Mouse (Mus musculus) midbrain, embryonic 10.5 days (tissue): ENCODE results near the gene Gtpbp6. TPM values are rescaled to one million over a fixed set of nuclear protein-coding genes. Genes with fewer than 3 reads are reported as not detected.
"Not testable (repeated sequence)": the region's sequence is repeated elsewhere in the genome, so short reads cannot be mapped to it uniquely, and the experiment has no call there.

Experiments used
- DNase-seq: peaks from one replicate; pipeline ENCODE4 v3.0.0-alpha.2; 2017; ENCODE audit warnings: low spot score
- H3K27ac ChIP-seq: fragments of 300-500 bp; sonication (generic); replicated peaks from 2 replicates; pipeline ENCODE4 v1.5.1; 2016; ENCODE audit warnings: mild to moderate bottlenecking
- H3K27me3 ChIP-seq: fragments of 300-500 bp; sonication (generic); 2 replicates; pipeline ENCODE4 v1.6.1; 2016; ENCODE audit warnings: low read depth, mild to moderate bottlenecking; ENCODE audit not compliant: poor library complexity, severe bottlenecking
- H3K36me3 ChIP-seq: fragments of 300-500 bp; sonication (generic); 2 replicates; pipeline ENCODE4 v1.6.1; 2016; ENCODE audit warnings: mild to moderate bottlenecking, moderate library complexity
- H3K4me1 ChIP-seq: fragments of 300-500 bp; sonication (generic); 2 replicates; pipeline ENCODE4 v1.6.1; 2016
- H3K4me3 ChIP-seq: fragments of 300-500 bp; sonication (generic); 2 replicates; pipeline ENCODE4 v1.5.1; 2016; ENCODE audit warnings: mild to moderate bottlenecking, moderate library complexity
- H3K9me3 ChIP-seq: fragments of 300-500 bp; sonication (generic); replicated peaks from 2 replicates; pipeline ENCODE4 v1.6.1; 2016; ENCODE audit warnings: mild to moderate bottlenecking
- WGBS: fragments of 180-500 bp; shearing (Covaris S2); methylation state at CpG from one replicate; pipeline ENCODE4 v1.1.7; 2016; 5-methylcytosine and 5-hydroxymethylcytosine counted together
- polyA plus RNA-seq: library from polyadenylated mRNA; unstranded; fragments of >200 nt; fragmentation: Nextera tagmentation; extraction: Ambion mirVana; gene quantifications from 2 replicates; pipeline ENCODE4 v1.2.1, GENCODE M21; 2016

Gene Gtpbp6
- polyA plus RNA-seq: 30.0 and 36.2 TPM in 2 replicates

DNA sequence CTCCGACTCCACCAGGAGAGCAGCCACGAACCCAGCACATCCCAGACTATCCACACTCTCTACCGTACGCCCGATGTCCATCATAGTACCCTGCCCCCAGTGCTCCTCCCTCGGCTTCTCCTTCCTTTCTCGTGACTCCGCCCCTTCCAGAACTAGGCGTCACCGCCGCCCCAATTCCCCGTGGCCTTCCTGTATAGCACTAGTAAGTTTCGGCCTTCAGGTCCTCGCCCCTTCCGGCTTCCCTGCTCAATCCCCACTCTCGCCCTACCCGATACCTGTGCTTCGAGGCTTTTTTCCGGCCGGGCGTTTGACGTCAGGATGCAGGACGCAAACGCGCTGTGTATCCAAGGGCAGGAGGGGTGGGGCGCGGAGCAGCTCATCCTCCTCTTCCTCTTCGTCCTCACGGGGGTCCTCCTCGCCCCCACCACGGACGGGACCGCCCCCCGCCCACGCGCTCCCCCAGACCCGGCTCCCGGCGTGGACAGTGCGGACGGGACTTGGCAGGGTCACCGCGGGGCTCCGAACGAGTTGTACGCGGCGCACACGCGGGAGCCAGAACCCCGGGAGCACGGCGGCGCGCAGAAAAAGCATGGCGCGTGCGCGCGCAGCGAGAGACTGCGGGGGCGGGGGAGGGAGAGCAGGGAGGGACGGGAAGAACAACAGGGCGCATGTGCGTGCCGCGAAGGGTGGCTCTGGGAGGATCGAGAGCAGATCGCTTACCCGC, at the start of gene Gtpbp6:
Gtpbp6 (minus strand) TSS at position 617 of the 724 bp plus-strand sequence.
- peaks cover 22% of the 10 kb centered on the region for H3K4me1 ChIP-seq
- no peaks in the 10 kb centered on the region for H3K27me3 ChIP-seq
- H3K4me3 ChIP-seq: peak within 1 kb of the TSS; percentile 92
- H3K36me3 ChIP-seq: peaks cover 53% of the 10 kb centered on the region
- peak within 1 kb of the TSS; percentile 97 for H3K27ac ChIP-seq
- under 1% methylated on average over 71 of the region's 71 CpGs for WGBS
- no peaks in the 10 kb centered on the region; the same call in 1 of the 2 replicates for H3K9me3 ChIP-seq
- DNase-seq: peak; percentile 96

DNA sequence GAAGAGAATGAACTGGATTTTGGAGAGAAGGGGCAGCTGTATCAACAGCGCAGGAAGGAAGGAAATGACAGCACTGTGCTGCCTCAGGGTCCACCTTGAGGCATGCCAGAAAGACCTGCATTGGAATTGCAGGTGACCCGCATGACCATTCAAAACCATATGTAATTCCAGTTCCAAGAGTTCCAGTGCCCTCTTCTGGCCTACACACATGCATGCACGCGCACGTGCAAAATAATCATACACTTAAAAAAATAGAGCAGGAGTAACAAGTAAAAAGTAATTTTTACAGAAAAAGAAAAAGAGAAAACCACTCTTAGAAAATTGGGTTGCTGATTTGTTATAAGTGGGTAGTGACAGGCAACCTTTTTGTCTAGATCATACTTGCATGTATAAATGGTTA, 35.0 kb upstream of the Gtpbp6 start:
- H3K27ac ChIP-seq: no peak overlapping the region
- no peaks in the 10 kb centered on the region for H3K4me1 ChIP-seq
- 91% methylated on average over 5 of the region's 5 CpGs for WGBS
- H3K27me3 ChIP-seq: no peaks in the 10 kb centered on the region
- no peak for DNase-seq
- H3K9me3 ChIP-seq: no peaks in the 10 kb centered on the region
- no peak overlapping the region for H3K4me3 ChIP-seq
- H3K36me3 ChIP-seq: peaks cover 82% of the 10 kb centered on the region

DNA sequence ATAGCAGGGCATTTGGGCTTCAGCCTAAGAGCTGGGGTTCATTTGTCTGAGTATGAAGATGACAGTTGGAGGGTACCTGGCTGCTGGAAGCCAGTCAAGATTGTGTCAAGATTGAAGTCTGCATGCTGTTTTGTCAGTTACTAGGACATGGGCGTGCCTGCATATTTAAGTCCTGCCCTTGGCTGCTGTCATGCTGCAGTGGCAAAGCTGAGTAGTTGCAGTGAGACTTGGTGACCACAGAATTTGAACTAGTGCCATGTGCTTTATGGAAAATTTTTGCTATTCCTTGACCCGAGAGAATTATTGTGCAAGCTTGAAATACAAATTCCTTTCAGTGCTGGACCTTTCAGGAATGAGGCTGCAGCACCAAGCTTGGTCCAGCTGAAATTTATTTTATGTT, 34.3 kb upstream of the Gtpbp6 start:
- no peak for DNase-seq
- WGBS: 93% methylated on average over 2 of the region's 2 CpGs
- Histone ChIP-seq H3K27me3 (no peaks in the 10 kb centered on the region), H3K4me3 (no peak overlapping the region), H3K36me3 (peaks cover 79% of the 10 kb centered on the region), H3K4me1 (no peaks in the 10 kb centered on the region), H3K9me3 (no peaks in the 10 kb centered on the region), H3K27ac (no peak overlapping the region)

DNA sequence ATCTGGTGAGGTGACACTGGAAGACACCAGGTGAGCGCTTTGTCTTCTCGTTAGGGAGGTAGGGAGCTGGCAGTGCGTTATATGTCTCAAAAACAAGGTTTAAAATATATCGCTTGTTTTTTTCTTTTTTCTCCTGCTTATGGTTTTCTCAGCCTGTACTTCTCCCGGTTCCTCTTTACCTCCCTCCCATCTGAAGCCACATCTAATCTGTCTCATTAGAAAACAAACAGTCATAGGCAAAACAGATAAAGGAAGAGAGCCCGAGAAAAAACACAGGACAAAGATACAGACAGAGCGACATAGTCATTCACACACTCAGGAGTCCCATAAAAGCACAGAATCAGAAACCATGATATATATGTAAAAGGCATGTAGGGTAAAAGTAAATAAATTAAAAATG, 32.4 kb upstream of the Gtpbp6 start:
- Histone ChIP-seq H3K9me3 (no peaks in the 10 kb centered on the region), H3K27ac (no peak overlapping the region), H3K4me3 (no peak overlapping the region), H3K4me1 (peaks cover 7% of the 10 kb centered on the region), H3K27me3 (no peaks in the 10 kb centered on the region), H3K36me3 (peaks cover 60% of the 10 kb centered on the region)
- WGBS: 96% methylated on average over 7 of the region's 7 CpGs
- no peak for DNase-seq

DNA sequence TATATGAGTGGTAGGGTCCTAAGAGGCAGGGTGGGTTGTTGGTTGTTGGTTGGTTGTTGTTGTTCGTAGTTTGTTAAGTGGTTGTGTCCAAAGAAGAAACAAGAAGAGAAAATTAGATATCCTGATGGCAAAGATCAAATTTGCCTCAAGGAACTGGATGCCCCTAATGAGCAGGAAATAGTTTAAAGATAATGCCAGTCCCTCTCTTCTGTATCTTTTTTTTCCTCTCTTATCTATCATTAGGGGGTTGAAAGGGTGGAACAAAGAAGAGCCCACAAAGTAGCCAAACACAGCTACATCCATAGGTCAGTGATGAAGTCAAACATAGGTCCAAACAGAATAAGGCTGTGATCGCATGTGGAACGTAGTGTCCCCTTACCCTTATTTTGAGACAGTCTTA, 31.3 kb upstream of the Gtpbp6 start:
- no peak for DNase-seq
- Histone ChIP-seq H3K27ac (no peak overlapping the region), H3K4me1 (peaks cover 7% of the 10 kb centered on the region), H3K9me3 (no peaks in the 10 kb centered on the region), H3K27me3 (no peaks in the 10 kb centered on the region), H3K4me3 (no peak overlapping the region), H3K36me3 (peaks cover 49% of the 10 kb centered on the region)
- 97% methylated on average over 3 of the region's 3 CpGs for WGBS

DNA sequence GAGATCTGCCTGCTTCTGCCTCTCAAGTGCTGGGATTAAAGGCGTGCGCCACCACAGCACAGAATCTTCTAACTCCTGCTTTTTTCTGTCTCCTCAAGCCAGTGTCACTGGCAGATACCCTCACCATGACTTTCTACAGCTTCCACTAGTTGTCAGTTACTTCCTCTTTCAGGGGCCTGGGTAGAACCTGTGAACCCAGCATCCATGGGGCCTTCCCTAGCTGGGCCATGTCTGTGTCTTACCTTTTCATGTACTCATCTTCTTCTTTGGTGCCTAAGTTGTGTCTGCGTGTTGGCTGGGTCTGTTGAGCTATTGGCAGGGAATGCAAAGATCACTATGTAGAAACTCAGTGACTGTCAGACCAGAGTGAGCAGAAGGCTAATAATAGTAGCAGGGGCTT, 29.8 kb upstream of the Gtpbp6 start:
- 93% methylated on average over 3 of the region's 3 CpGs for WGBS
- H3K36me3 ChIP-seq: peaks cover 35% of the 10 kb centered on the region

DNA sequence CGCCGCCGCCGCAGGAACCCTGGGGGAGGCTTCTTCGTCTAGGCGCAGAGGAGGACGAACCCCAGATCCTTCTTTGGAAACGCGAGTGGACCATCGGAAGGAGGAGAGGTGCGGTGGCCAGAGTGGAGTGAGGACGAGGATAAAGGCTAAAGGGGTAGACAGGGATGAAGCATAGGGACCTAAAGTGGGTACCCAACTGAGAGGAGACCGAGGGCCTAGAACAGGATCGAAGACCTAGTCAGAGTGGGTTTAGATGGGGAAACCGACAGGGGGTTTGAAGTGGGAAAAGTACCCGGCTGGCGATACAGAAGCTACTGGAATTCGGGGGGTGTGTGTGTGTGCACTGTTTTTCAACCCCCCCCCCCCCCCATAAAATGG, 28.1 kb upstream of the Gtpbp6 start:
- 7% methylated on average over 18 of the region's 18 CpGs for WGBS

More for the DNA sequence above, 29.8 kb upstream of the Gtpbp6 start:
- Histone ChIP-seq H3K27me3 (no peaks in the 10 kb centered on the region), H3K9me3 (no peaks in the 10 kb centered on the region; the same call in 1 of the 2 replicates), H3K4me3 (no peak overlapping the region), H3K27ac (no peak overlapping the region), H3K4me1 (peaks cover 7% of the 10 kb centered on the region)
- no peak for DNase-seq

DNA sequence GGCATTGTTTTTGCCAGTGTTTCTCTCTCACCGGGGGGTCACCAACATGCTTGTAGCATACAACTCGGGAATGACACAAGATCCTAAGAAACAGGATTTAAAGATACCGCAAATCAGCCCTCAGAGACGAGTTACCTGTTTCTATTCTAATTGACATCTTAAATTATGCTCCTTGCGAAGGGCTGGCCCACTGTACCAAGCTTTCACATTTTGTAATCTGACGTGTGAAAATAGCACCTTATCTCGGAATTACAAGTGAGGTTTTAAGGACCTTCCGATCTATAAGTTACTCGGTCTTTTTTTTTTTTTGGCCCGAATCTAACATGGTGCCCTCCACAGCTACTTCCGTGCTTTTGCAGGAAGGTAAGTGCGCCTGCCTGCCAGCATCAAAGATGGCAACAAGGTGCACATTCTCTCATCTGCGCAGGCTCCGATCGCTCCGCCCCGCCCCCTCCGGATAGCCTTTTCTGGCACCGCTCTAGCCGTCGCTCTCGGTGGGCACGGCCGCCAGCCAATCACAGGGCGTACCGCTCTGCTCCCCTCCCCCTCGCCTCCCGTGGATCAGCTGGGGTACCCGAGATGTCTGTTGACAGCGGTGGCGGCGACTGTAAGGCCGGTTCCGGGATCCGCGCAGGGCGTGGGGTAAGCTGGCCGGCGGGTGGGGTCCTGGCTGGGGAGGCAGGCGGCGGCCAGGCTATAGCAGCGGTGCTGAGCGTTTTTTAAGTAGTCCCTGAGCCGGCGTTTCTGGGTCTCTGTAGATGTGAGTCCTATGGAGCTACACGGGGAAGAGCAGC, 27.5 kb upstream of the Gtpbp6 start, which contains the start of gene Chfr:
Chfr (plus strand) TSS at position 550 of the 794 bp plus-strand sequence.
- WGBS: 3% methylated on average over 46 of the region's 46 CpGs
- Histone ChIP-seq H3K36me3 (peaks cover 25% of the 10 kb centered on the region), H3K27ac (peak within 1 kb of the TSS; percentile 82), H3K27me3 (no peaks in the 10 kb centered on the region), H3K9me3 (peaks cover 6% of the 10 kb centered on the region; the same call in 1 of the 2 replicates), H3K4me1 (peaks cover 7% of the 10 kb centered on the region), H3K4me3 (peak within 1 kb of the TSS; percentile 70)
- peak; percentile 99 for DNase-seq

More for the DNA sequence above, 28.1 kb upstream of the Gtpbp6 start:
- peaks cover 3% of the 10 kb centered on the region; the same call in 1 of the 2 replicates for H3K9me3 ChIP-seq
- H3K27me3 ChIP-seq: no peaks in the 10 kb centered on the region
- peak overlapping the region; percentile 70 for H3K4me3 ChIP-seq
- H3K4me1 ChIP-seq: peaks cover 7% of the 10 kb centered on the region
- peaks cover 24% of the 10 kb centered on the region for H3K36me3 ChIP-seq
- no peak for DNase-seq
- H3K27ac ChIP-seq: peak overlapping the region; percentile 82

DNA sequence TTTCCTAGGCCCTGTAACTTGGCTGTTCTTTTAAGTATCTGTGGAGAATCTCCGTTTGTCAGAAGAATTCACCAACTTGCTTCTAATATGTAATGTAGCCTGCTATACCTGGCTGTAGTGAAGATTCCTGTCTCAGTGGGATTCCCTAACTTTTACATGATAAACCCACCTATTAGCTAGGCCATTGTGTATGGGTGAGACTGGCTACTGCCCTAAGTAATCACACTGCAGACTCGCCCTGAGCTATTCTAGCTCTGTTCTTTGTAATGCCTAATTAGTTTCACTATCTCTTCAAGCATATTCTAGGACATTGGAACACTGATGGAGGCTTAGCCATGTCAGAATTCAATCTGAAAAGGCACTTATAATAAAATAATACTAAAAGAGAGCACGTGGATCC, 14.4 kb upstream of the Gtpbp6 start:
- H3K9me3 ChIP-seq, DNase-seq, H3K4me1 ChIP-seq, H3K4me3 ChIP-seq, H3K27ac ChIP-seq, H3K27me3 ChIP-seq: not testable (repeated sequence)
- H3K36me3 ChIP-seq: peaks cover 90% of the 10 kb centered on the region
- WGBS: 82% methylated on average over 3 of the region's 3 CpGs

DNA sequence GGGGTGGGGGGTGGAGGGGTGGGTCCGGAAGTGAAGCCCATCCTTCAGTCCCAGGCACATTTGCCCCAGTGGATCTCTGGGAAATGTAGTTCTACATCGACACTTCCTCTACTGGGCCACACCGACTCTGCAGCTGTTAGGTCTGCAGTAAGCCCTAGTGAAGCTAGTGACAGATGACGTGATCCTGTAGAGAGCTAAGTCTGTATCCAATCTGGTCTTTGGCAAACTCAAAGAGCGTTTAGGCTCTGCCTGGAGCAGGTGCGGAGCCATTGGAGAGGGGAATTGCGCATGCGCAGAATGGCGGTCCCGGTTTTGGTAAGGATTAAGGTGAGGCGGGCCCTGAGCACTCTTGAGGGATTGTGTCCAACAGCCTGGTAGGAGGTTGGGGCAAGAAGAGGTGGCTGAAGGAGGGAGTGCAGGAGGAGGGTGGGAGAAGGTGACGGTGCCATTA, 2.0 kb upstream of the Gtpbp6 start, which contains the start of gene Zfp605:
Zfp605 (plus strand) TSS at position 102 of the 451 bp plus-strand sequence.
- no peaks in the 10 kb centered on the region for H3K9me3 ChIP-seq
- peak within 1 kb of the TSS; percentile 90 for H3K27ac ChIP-seq
- no peaks in the 10 kb centered on the region for H3K27me3 ChIP-seq
- H3K4me1 ChIP-seq: peaks cover 22% of the 10 kb centered on the region
- peak within 1 kb of the TSS; percentile 77 for H3K4me3 ChIP-seq
- peak; percentile 86 for DNase-seq
- under 1% methylated on average over 12 of the region's 12 CpGs for WGBS
- peaks cover 51% of the 10 kb centered on the region for H3K36me3 ChIP-seq

DNA sequence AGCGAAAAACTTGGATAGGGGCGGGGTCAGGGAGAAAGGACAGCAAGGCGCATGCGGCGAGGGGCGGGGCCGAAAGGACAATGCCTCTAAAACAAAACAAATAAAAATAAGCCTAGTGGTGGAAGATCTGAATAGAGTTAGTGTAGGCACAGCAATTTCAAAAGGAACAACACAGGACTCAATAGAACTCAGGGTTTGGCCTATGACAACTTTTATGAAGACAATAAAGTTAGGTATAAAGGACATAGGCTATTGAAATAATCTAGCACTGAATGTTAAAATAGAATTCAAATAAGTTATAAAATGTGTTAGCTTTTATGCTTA, 270 bp upstream of the Gtpbp6 start:
- 0% methylated on average over 7 of the region's 7 CpGs for WGBS
- peaks cover 22% of the 10 kb centered on the region for H3K4me1 ChIP-seq
- H3K36me3 ChIP-seq: peaks cover 53% of the 10 kb centered on the region
- no peak for DNase-seq
- H3K9me3 ChIP-seq: no peaks in the 10 kb centered on the region
- H3K27me3 ChIP-seq: no peaks in the 10 kb centered on the region
- H3K27ac ChIP-seq: peak overlapping the region; percentile 97
- H3K4me3 ChIP-seq: peak overlapping the region; percentile 92

DNA sequence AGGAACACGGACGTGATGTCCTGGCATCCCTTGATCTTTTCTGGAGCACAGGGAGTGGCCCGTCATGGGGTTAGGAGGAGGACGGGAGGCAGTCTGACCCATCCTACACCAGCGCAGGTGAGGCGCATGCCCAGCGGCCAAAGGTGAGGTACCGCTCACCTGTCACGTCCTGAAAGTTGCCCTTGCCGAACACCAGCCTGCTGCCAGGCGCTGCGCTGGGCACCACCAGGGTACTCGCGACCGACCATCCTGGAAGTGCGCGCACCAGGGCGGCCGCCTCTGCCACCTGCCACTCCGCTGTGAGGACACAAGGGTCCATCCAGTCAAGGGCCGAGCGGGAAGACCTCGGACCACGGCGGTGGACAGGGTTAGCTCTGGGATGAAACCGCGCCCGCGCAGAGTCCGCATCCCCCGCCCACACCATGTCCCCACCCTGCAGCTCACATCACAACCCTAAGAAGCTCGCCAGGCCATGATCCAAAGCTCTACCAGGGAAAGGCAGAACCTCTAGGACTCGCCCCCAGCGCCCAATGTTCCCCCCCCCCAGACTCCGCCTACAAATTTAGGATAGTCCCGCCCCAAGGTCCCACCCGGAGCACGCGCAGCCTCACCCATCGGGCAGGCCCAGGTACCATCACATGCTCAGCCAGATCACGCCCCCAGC, 964 bp downstream of the Gtpbp6 start:
- Histone ChIP-seq H3K27ac (peak overlapping the region; percentile 97), H3K4me1 (peaks cover 25% of the 10 kb centered on the region), H3K9me3 (no peaks in the 10 kb centered on the region; the same call in 1 of the 2 replicates), H3K4me3 (peak overlapping the region; percentile 92), H3K27me3 (peaks cover 3% of the 10 kb centered on the region), H3K36me3 (peaks cover 53% of the 10 kb centered on the region)
- WGBS: 18% methylated on average over 41 of the region's 41 CpGs
- no peak for DNase-seq
